Mouse (Mus musculus) liver, embryonic 12.5 days (tissue): ENCODE measurements around the gene Tex36. TPM values are rescaled to one million over a fixed set of nuclear protein-coding genes. Genes with fewer than 3 reads are reported as not detected.

Source experiments
- ATAC-seq: fragments of 200-750 bp; cut with Nextera tagmentation; 2 replicates; pipeline ENCODE4 v1.8.0; 2017; ENCODE audit warnings: moderate number of reproducible peaks, mild to moderate bottlenecking, moderate library complexity
- H3K27ac ChIP-seq: fragments of 300-500 bp; sonication (generic); 2 replicates; pipeline ENCODE4 v1.5.1; 2016; ENCODE audit warnings: mild to moderate bottlenecking
- H3K27me3 ChIP-seq: fragments of 300-500 bp; sonication (generic); replicated peaks from 2 replicates; pipeline ENCODE4 v1.6.1; 2016; ENCODE audit warnings: mild to moderate bottlenecking, moderate library complexity
- H3K36me3 ChIP-seq: fragments of 300-500 bp; sonication (generic); 2 replicates; pipeline ENCODE4 v1.6.1; 2016; ENCODE audit warnings: mild to moderate bottlenecking, moderate library complexity
- H3K4me1 ChIP-seq: fragments of 300-500 bp; sonication (generic); 2 replicates; pipeline ENCODE4 v1.6.1; 2016
- H3K4me2 ChIP-seq: fragments of 300-500 bp; sonication (generic); 2 replicates; pipeline ENCODE4 v1.6.1; 2016; ENCODE audit warnings: mild to moderate bottlenecking, moderate library complexity
- H3K4me3 ChIP-seq: fragments of 300-500 bp; sonication (generic); 2 replicates; pipeline ENCODE4 v1.5.1; 2016; ENCODE audit warnings: mild to moderate bottlenecking, moderate library complexity
- H3K9ac ChIP-seq: fragments of 300-500 bp; sonication (generic); 2 replicates; pipeline ENCODE4 v1.6.1; 2016; ENCODE audit warnings: mild to moderate bottlenecking, moderate library complexity
- H3K9me3 ChIP-seq: fragments of 300-500 bp; sonication (generic); replicated peaks from 2 replicates; pipeline ENCODE4 v1.6.1; 2016; ENCODE audit warnings: mild to moderate bottlenecking, moderate library complexity
- WGBS: fragments of 180-500 bp; shearing (Covaris S2); methylation state at CpG from one replicate; pipeline ENCODE4 v1.1.7; 2016; ENCODE audit not compliant: insufficient replicate concordance; 5-methylcytosine and 5-hydroxymethylcytosine counted together
- polyA plus RNA-seq: library from polyadenylated mRNA; unstranded; fragments of >200 nt; fragmentation: Nextera tagmentation; extraction: Ambion mirVana; gene quantifications from 2 replicates; pipeline ENCODE4 v1.2.1, GENCODE M21; 2016

Tex36 gene
- not detected in 2 replicates for polyA plus RNA-seq

- Histone ChIP-seq H3K27me3 (no peaks in the 10 kb centered on the region), H3K27ac (no peak within 1 kb of the TSS), H3K4me1 (no peaks in the 10 kb centered on the region), H3K4me3 (no peak within 1 kb of the TSS), H3K9me3 (no peaks in the 10 kb centered on the region), H3K4me2 (no peak within 1 kb of the TSS), H3K36me3 (no peaks in the 10 kb centered on the region), H3K9ac (no peak within 1 kb of the TSS)
- WGBS = 23% methylated on average over 2 of the region's 2 CpGs
- no peak for ATAC-seq
These were observed at the start of gene Tex36 for GRCm38 (mm10) chr7:133602058-133602457. Gene Tex36 (minus strand): TSS chr7:133602158.

- no peak overlapping the region for H3K4me2 ChIP-seq
- no peak overlapping the region for H3K9ac ChIP-seq
- H3K27me3 ChIP-seq = no peaks in the 10 kb centered on the region
- no peaks in the 10 kb centered on the region for H3K9me3 ChIP-seq
- no peak overlapping the region for H3K27ac ChIP-seq
- WGBS = 88% methylated on average over 6 of the region's 6 CpGs
- H3K36me3 ChIP-seq = peaks cover 96% of the 10 kb centered on the region
- H3K4me1 ChIP-seq = no peaks in the 10 kb centered on the region
- ATAC-seq = no peak
- H3K4me3 ChIP-seq = no peak overlapping the region
These were observed 43.8 kb upstream of the Tex36 start for GRCm38 (mm10) chr7:133645716-133646115.

- H3K4me1 ChIP-seq = peaks cover 12% of the 10 kb centered on the region
- ATAC-seq = no peak
These were observed 36.9 kb upstream of the Tex36 start for GRCm38 (mm10) chr7:133638821-133639220.

GRCm38 (mm10) chr7:133638306-133638705 lies 36.3 kb upstream of the Tex36 start:
- ATAC-seq = no peak
- peaks cover 12% of the 10 kb centered on the region for H3K4me1 ChIP-seq
- H3K4me3 ChIP-seq = peak overlapping the region; percentile 91
- peak overlapping the region; percentile 96 for H3K4me2 ChIP-seq
- no peaks in the 10 kb centered on the region for H3K27me3 ChIP-seq
- no peaks in the 10 kb centered on the region for H3K9me3 ChIP-seq
- H3K27ac ChIP-seq = peak overlapping the region; percentile 91
- H3K36me3 ChIP-seq = peaks cover 41% of the 10 kb centered on the region
- WGBS = 5% methylated on average over 13 of the region's 13 CpGs
- H3K9ac ChIP-seq = peak overlapping the region; percentile 91

More at GRCm38 (mm10) chr7:133638821-133639220, 36.9 kb upstream of the Tex36 start:
- Histone ChIP-seq H3K27me3 (no peaks in the 10 kb centered on the region), H3K27ac (no peak overlapping the region), H3K4me2 (peak overlapping the region; percentile 96), H3K4me3 (peak overlapping the region; percentile 91), H3K36me3 (peaks cover 46% of the 10 kb centered on the region), H3K9me3 (no peaks in the 10 kb centered on the region), H3K9ac (peak overlapping the region; percentile 91)
- 88% methylated on average over 13 of the region's 13 CpGs for WGBS

GRCm38 (mm10) chr7:133637361-133638305 lies 35.7 kb upstream of the Tex36 start, which contains the start of gene Edrf1:
Gene Edrf1 (plus strand): TSS chr7:133637543.
- peak within 1 kb of the TSS; percentile 91 for H3K9ac ChIP-seq
- ATAC-seq = peak; percentile 98
- peak within 1 kb of the TSS; percentile 91 for H3K4me3 ChIP-seq
- peaks cover 12% of the 10 kb centered on the region for H3K4me1 ChIP-seq
- H3K27me3 ChIP-seq = no peaks in the 10 kb centered on the region
- H3K27ac ChIP-seq = peak within 1 kb of the TSS; percentile 91
- H3K9me3 ChIP-seq = no peaks in the 10 kb centered on the region
- H3K4me2 ChIP-seq = peak within 1 kb of the TSS; percentile 96
- peaks cover 34% of the 10 kb centered on the region for H3K36me3 ChIP-seq
- under 1% methylated on average over 78 of the region's 81 CpGs for WGBS

GRCm38 (mm10) chr7:133636738-133637352 lies 34.9 kb upstream of the Tex36 start:
- H3K4me1 ChIP-seq = peaks cover 12% of the 10 kb centered on the region
- ATAC-seq = peak; percentile 9; the same call in 1 of the 2 replicates
- peak overlapping the region; percentile 91 for H3K9ac ChIP-seq
- peak overlapping the region; percentile 91 for H3K4me3 ChIP-seq
- H3K36me3 ChIP-seq = peaks cover 26% of the 10 kb centered on the region
- H3K9me3 ChIP-seq = no peaks in the 10 kb centered on the region
- WGBS = under 1% methylated on average over 21 of the region's 21 CpGs
- no peaks in the 10 kb centered on the region for H3K27me3 ChIP-seq
- H3K27ac ChIP-seq = peak overlapping the region; percentile 91
- H3K4me2 ChIP-seq = peak overlapping the region; percentile 96

GRCm38 (mm10) chr7:133634932-133635650 lies 33.1 kb upstream of the Tex36 start:
- no peak overlapping the region for H3K27ac ChIP-seq
- H3K36me3 ChIP-seq = peaks cover 13% of the 10 kb centered on the region
- H3K4me1 ChIP-seq = peaks cover 12% of the 10 kb centered on the region
- no peaks in the 10 kb centered on the region for H3K9me3 ChIP-seq
- 59% methylated on average over 10 of the region's 12 CpGs for WGBS
- no peak overlapping the region for H3K4me2 ChIP-seq
- no peak overlapping the region for H3K9ac ChIP-seq
- H3K4me3 ChIP-seq = no peak overlapping the region
- ATAC-seq = no peak
- no peaks in the 10 kb centered on the region for H3K27me3 ChIP-seq

- no peaks in the 10 kb centered on the region for H3K9me3 ChIP-seq
- no peak overlapping the region for H3K27ac ChIP-seq
- ATAC-seq = no peak
- no peaks in the 10 kb centered on the region for H3K36me3 ChIP-seq
- no peak overlapping the region for H3K4me3 ChIP-seq
- no peak overlapping the region for H3K9ac ChIP-seq
- WGBS = 13% methylated on average over 2 of the region's 2 CpGs
- peaks cover 5% of the 10 kb centered on the region; the same call in 1 of the 2 replicates for H3K27me3 ChIP-seq
- no peak overlapping the region for H3K4me2 ChIP-seq
- no peaks in the 10 kb centered on the region for H3K4me1 ChIP-seq
These were observed 30.5 kb upstream of the Tex36 start for GRCm38 (mm10) chr7:133632476-133632875.

- Histone ChIP-seq H3K27ac (no peak overlapping the region), H3K4me1 (no peaks in the 10 kb centered on the region), H3K9me3 (no peaks in the 10 kb centered on the region), H3K9ac (no peak overlapping the region), H3K27me3 (peaks cover 7% of the 10 kb centered on the region; the same call in 1 of the 2 replicates), H3K4me3 (no peak overlapping the region), H3K4me2 (no peak overlapping the region), H3K36me3 (no peaks in the 10 kb centered on the region)
- 61% methylated on average over 5 of the region's 5 CpGs for WGBS
- no peak for ATAC-seq
These were observed 28.9 kb upstream of the Tex36 start for GRCm38 (mm10) chr7:133630821-133631220.

- no peak for ATAC-seq
- no peak overlapping the region for H3K4me3 ChIP-seq
- H3K27me3 ChIP-seq = peaks cover 13% of the 10 kb centered on the region; the same call in 1 of the 2 replicates
- no peaks in the 10 kb centered on the region for H3K4me1 ChIP-seq
- H3K36me3 ChIP-seq = no peaks in the 10 kb centered on the region
- 65% methylated on average over 14 of the region's 14 CpGs for WGBS
- H3K9me3 ChIP-seq = no peaks in the 10 kb centered on the region
- no peak overlapping the region for H3K27ac ChIP-seq
- H3K4me2 ChIP-seq = no peak overlapping the region
- no peak overlapping the region for H3K9ac ChIP-seq
These were observed 25.4 kb upstream of the Tex36 start for GRCm38 (mm10) chr7:133627184-133627936.

- Histone ChIP-seq H3K27me3 (0 out of 2 replicates have a peak, but pooled peaks cover 8% of the 10 kb centered on the region), H3K4me2 (no peak overlapping the region), H3K9ac (no peak overlapping the region), H3K27ac (no peak overlapping the region), H3K4me3 (no peak overlapping the region), H3K9me3 (no peaks in the 10 kb centered on the region), H3K4me1 (no peaks in the 10 kb centered on the region), H3K36me3 (no peaks in the 10 kb centered on the region)
- WGBS = 53% methylated on average over 5 of the region's 5 CpGs
- ATAC-seq = no peak
These were observed 21.3 kb upstream of the Tex36 start for GRCm38 (mm10) chr7:133623226-133623625.
